Mouse (Mus musculus) inflammation-experienced regulatory T-cells (primary cell): Measurements from ENCODE around the gene Cntnap1. TPM values are rescaled to one million over a fixed set of nuclear protein-coding genes. Genes with fewer than 3 reads are reported as not detected.

ENCODE experiments used
- polyA plus RNA-seq, 2 experiments: library from polyadenylated mRNA; unstranded; fragments of 100-300 nt; shearing (Covaris generic); gene quantifications; one replicate each; pipeline ENCODE4 v1.2.1; 2017

Gene Cntnap1
- polyA plus RNA-seq = under 1 TPM; 0.25 to 0.27 TPM

GRCm38 (mm10) chr11:101170354-101170810, at the start of gene Cntnap1:
Gene Cntnap1 (plus strand): TSS chr11:101170523.

GRCm38 (mm10) chr11:101155728-101156371, 14.5 kb upstream of the Cntnap1 start, which contains the start of gene Tubg2:
Gene Tubg2 (plus strand): TSS chr11:101155907.

GRCm38 (mm10) chr11:101170811-101171610, 688 bp downstream of the Cntnap1 start, which contains the start of gene Plekhh3:
Gene Plekhh3 (minus strand): TSS chr11:101171351.

GRCm38 (mm10) chr11:101174851-101175628, 4.7 kb downstream of the Cntnap1 start, which contains the start of gene Ccr10:
Gene Ccr10 (minus strand): TSS chr11:101175443.

GRCm38 (mm10) chr11:101226065-101226701, 55.9 kb downstream of the Cntnap1 start, which contains the start of gene Ezh1:
Gene Ezh1 (minus strand): TSS chr11:101226463.

Other genes starting within 250 kb of the Cntnap1 start
- gene Stat3, start 231.0 kb upstream of the Cntnap1 start, polyA plus RNA-seq = 100 to 1,000 TPM; 233 to 234 TPM
- gene Cavin1, start 199.6 kb upstream of the Cntnap1 start, polyA plus RNA-seq = under 1 TPM; 0.32 to 0.83 TPM
- gene Atp6v0a1, start 161.1 kb upstream of the Cntnap1 start, polyA plus RNA-seq = 1 to 10 TPM; 8.9 to 9.8 TPM
- gene Naglu, start 100.5 kb upstream of the Cntnap1 start, polyA plus RNA-seq = 10 to 100 TPM; 27.4 to 32.0 TPM
- 1 to 10 TPM in 1 of 2 experiments, under 1 TPM in 1; 0.39 to 2.9 TPM for gene Hsd17b1, start 92.1 kb upstream of the Cntnap1 start, polyA plus RNA-seq
- gene Coasy, start 88.0 kb upstream of the Cntnap1 start, polyA plus RNA-seq = 10 to 100 TPM; 26.6 to 33.3 TPM
- 100 to 1,000 TPM in 1 of 2 experiments, 10 to 100 TPM in 1; 81.3 to 127 TPM for gene Mlx, start 83.2 kb upstream of the Cntnap1 start, polyA plus RNA-seq
- gene Psmc3ip, start 75.1 kb upstream of the Cntnap1 start, polyA plus RNA-seq = 1 to 10 TPM; 6.8 to 8.2 TPM
- gene Retreg3, start 50.6 kb upstream of the Cntnap1 start, polyA plus RNA-seq = 10 to 100 TPM; 68.5 to 73.8 TPM
- 10 to 100 TPM; 36.2 to 39.8 TPM for gene Tubg1, start 50.6 kb upstream of the Cntnap1 start, polyA plus RNA-seq
- gene Tubg2, start 14.6 kb upstream of the Cntnap1 start, polyA plus RNA-seq = 1 to 10 TPM; 4.0 to 6.8 TPM
- gene Plekhh3, start 828 bp downstream of the Cntnap1 start, polyA plus RNA-seq = 1 to 10 TPM in 1 of 2 experiments, under 1 TPM in 1; 0.14 to 1.2 TPM
- 1 to 10 TPM in 1 of 2 experiments, under 1 TPM in 1; 0.70 to 5.0 TPM for gene Ccr10, start 4.9 kb downstream of the Cntnap1 start, polyA plus RNA-seq
- 10 to 100 TPM; 66.9 to 83.4 TPM for gene Ezh1, start 55.9 kb downstream of the Cntnap1 start, polyA plus RNA-seq
- 1 to 10 TPM in 1 of 2 experiments, not detected in 1; 1.3 TPM for gene Ramp2, start 75.5 kb downstream of the Cntnap1 start, polyA plus RNA-seq
- 100 to 1,000 TPM; 145 to 147 TPM for gene Vps25, start 83.2 kb downstream of the Cntnap1 start, polyA plus RNA-seq
- 1 to 10 TPM; 2.7 to 2.9 TPM for gene Wnk4, start 90.0 kb downstream of the Cntnap1 start, polyA plus RNA-seq
- gene Cntd1, start 108.5 kb downstream of the Cntnap1 start, polyA plus RNA-seq = 1 to 10 TPM in 1 of 2 experiments, under 1 TPM in 1; 0.90 to 1.2 TPM
- 100 to 1,000 TPM; 101 to 110 TPM for gene Coa3, start 108.6 kb downstream of the Cntnap1 start, polyA plus RNA-seq
- gene Becn1, start 131.8 kb downstream of the Cntnap1 start, polyA plus RNA-seq = 100 to 1,000 TPM; 184 to 206 TPM
- gene Psme3, start 145.7 kb downstream of the Cntnap1 start, polyA plus RNA-seq = 100 to 1,000 TPM; 161 to 164 TPM
- 1 to 10 TPM; 3.5 to 4.0 TPM for gene Aoc2, start 154.5 kb downstream of the Cntnap1 start, polyA plus RNA-seq
- under 1 TPM; 0.09 to 0.12 TPM for gene Aoc3, start 160.1 kb downstream of the Cntnap1 start, polyA plus RNA-seq
- not detected for gene G6pc, start 197.0 kb downstream of the Cntnap1 start, polyA plus RNA-seq
- 10 to 100 TPM; 30.6 to 35.3 TPM for gene Aarsd1, start 247.1 kb downstream of the Cntnap1 start, polyA plus RNA-seq